Mouse (Mus musculus) E14TG2a.4 (cell line): ENCODE measurements around the gene Shc3.

Source experiments
- CTCF ChIP-seq: conservative IDR thresholded peaks from 2 replicates; pipeline ENCODE4 v1.5.1; 2014; ENCODE audit warnings: low read length
- NANOG ChIP-seq: IDR thresholded peaks from 2 replicates; pipeline ENCODE4 v1.6.1; 2014; ENCODE audit warnings: borderline replicate concordance, low read length, mixed read lengths
- POU5F1 ChIP-seq: IDR thresholded peaks from 2 replicates; pipeline ENCODE4 v1.6.1; 2014; ENCODE audit warnings: low read length, borderline replicate concordance

- TF ChIP-seq CTCF (no peak), NANOG (no peak), POU5F1 (no peak)
Observed at GRCm38 (mm10) chr13:51442922-51443321, 126.3 kb downstream of the Shc3 start.
